Mouse (Mus musculus) brain, embryonic 14.5 days (tissue): ENCODE results near the gene Swsap1.

Experiments
- CTCF ChIP-seq: fragments of 200-500 bp; IDR thresholded peaks from 2 replicates; pipeline ENCODE4 v1.5.1; 2012; ENCODE audit warnings: inconsistent platforms, mild to moderate bottlenecking, moderate library complexity, borderline replicate concordance; ENCODE audit not compliant: insufficient read depth, insufficient read length; ENCODE audit errors: extremely low read depth
- POLR2A ChIP-seq: fragments of 200-500 bp; IDR thresholded peaks from 2 replicates; pipeline ENCODE4 v1.6.1; 2012; ENCODE audit warnings: mild to moderate bottlenecking, inconsistent platforms, borderline replicate concordance; ENCODE audit not compliant: poor library complexity, insufficient read depth, insufficient read length, severe bottlenecking; ENCODE audit errors: extremely low read depth

GRCm38 (mm10) chr9:21968883-21969282, 13.3 kb downstream of the Swsap1 start:
- TF ChIP-seq CTCF (no peak), POLR2A (no peak)
